Mouse (Mus musculus) cerebellum, adult 18-20 months (tissue): ENCODE data around the gene Gm44973.
"Not testable (repeated sequence)": the region's sequence is repeated elsewhere in the genome, so short reads cannot be mapped to it uniquely, and the experiment has no call there.

ENCODE experiments used
- DNase-seq, 2 experiments: peaks; one replicate each; pipeline ENCODE4 v3.0.0; 2021

Gm44973 gene

GRCm38 (mm10) chr7:5015118-5016001 lies at the start of gene Gm44973:
Gm44973 (plus strand) TSS chr7:5015496.
- peak; percentile 88 to 90 for DNase-seq

DNA sequence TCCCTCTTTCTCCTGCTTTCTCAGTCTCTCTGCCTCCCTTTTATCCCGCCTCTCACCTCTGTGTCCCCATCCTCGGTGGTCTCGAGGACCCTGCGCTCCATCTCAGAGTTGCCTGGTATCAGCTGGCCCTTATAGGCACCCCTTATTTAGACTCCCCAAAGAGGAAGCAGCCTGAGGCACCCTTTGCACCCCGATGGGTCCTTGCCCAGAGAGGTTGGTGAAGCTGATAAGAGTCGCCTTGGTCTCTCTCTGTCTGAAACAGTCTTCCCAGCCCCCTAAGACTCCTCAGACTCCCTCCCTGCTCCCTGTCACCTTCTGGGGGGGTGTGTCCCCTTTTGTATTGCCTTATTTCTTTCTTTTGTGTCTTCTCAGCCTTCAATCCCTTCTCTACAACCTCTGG lies 44.2 kb upstream of the Gm44973 start, which contains the start of gene Sbk3:
Gene Sbk3 (minus strand): TSS at position 101 of the 400 bp plus-strand sequence.
- no peak for DNase-seq

GRCm38 (mm10) chr7:4971710-4972109 lies 43.6 kb upstream of the Gm44973 start:
- DNase-seq: no peak

- no peak for DNase-seq
These were observed 42.8 kb upstream of the Gm44973 start for GRCm38 (mm10) chr7:4972321-4973047.

- DNase-seq: no peak
These were observed 39.8 kb upstream of the Gm44973 start for GRCm38 (mm10) chr7:4975455-4975854.

- no peak for DNase-seq
These were observed 38.5 kb upstream of the Gm44973 start for GRCm38 (mm10) chr7:4976832-4977231.

DNA sequence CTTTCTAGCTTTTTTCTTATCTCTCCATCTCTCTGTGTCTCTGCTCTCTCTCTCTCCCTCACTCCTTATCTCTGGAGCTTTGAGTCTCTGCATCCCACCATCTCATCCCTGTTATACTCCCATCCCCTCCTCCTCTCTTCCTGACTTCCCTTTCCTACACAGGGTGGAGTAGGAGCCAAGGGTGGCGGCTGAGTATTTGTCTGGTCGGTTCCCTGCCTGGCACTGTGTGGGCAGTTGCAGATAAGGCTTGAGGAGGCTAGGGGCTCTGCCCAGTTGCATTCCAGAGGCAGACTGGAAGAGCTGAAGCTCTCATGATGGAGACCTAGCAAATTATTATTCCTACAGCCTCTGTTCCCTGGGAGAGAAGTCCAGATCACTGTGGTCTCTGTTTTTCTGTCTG lies 27.0 kb upstream of the Gm44973 start:
- DNase-seq: no peak

- DNase-seq: peak; percentile 25 to 33
These were observed 21.8 kb upstream of the Gm44973 start for GRCm38 (mm10) chr7:4993347-4993998.

GRCm38 (mm10) chr7:4993999-4994788 lies 21.1 kb upstream of the Gm44973 start:
- DNase-seq: peak; percentile 47 to 55

GRCm38 (mm10) chr7:4995268-4996002 lies 19.9 kb upstream of the Gm44973 start:
- DNase-seq: no peak

DNA sequence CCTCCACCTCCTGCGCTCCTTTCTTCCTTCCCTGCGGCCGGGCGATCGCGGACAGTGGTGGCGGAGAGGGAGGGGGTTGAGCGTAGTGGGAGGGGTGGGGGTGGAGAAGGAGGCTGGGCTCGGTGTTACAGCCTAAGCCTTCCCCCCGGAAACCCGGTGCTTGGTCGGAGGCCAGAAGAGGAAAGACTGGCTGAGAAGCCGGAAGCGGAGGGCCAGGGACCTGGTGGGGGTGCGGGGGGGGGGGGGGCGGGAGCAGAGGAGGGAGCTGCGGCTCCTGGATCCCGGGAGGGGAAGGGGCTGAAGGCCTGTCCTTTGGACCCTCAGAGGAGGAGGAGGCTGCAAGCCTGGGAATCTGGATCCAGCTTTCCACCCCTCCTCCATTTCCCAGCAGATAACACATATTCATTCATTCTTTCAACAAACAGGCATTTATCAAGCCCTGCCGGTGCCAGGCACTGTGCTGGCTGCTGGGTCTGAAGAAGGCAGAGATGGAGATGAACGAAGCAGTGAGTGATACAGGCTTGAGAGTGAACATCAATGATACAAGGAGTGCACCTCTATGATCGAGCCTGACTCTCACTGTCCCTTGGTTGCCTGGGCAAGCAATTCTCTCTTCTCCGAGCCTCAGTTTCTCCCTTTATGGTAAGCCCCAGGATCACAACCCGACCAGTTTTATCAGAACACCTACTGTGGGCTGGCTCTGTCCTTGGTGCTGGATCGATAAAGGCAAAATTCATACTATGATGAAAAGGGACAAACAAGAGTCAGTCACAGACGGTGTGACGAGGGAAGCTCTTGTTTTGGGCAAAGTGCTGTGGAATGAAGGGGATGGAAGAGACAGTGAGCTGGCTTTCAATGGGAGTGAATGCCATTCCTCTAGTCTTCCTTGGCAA lies 19.0 kb upstream of the Gm44973 start, which contains the start of gene Zfp579:
Gene Zfp579 (minus strand): TSS at position 156 of the 893 bp plus-strand sequence.
- peak; percentile 95 for DNase-seq

DNA sequence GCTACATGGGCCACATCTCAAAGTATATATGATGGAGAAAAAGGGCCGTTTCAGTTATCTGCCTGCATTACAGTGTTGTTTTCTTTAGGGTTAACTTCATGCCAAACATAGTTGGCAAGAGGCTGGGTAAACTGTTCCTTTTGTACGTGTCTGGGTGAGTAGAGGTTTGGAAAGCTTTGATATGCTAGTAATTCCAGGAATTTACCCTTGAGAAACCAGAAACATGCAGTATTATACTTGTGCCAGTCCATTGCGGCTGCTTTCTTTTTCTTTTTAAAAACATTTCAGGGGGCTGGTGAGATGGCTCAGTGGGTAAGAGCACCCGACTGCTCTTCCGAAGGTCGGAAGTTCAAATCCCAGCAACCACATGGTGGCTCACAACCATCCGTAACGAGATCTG lies 18.4 kb upstream of the Gm44973 start:
- no peak for DNase-seq

GRCm38 (mm10) chr7:4999876-5000275 lies 15.4 kb upstream of the Gm44973 start:
- no peak for DNase-seq

DNA sequence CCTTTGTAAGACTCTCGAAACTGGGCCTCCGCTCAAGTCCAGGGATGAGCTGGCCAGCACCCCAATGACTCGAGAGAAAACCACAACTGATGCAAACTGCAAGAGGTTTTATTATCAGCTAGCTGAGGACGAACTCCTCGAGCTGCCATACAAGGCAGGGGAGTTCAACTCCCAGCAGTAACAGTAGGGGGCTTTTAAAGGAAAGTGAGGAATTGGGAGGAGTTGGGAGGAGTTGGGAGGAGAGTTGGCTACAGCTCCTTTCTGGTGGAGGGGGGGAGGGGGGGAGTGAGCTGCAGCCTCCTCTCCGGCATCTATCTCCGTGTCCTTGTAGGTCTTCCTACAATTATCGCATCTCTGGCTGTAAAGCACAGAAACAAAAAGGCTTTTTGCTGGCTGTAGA lies 12.4 kb upstream of the Gm44973 start:
- DNase-seq: not testable (repeated sequence)

DNA sequence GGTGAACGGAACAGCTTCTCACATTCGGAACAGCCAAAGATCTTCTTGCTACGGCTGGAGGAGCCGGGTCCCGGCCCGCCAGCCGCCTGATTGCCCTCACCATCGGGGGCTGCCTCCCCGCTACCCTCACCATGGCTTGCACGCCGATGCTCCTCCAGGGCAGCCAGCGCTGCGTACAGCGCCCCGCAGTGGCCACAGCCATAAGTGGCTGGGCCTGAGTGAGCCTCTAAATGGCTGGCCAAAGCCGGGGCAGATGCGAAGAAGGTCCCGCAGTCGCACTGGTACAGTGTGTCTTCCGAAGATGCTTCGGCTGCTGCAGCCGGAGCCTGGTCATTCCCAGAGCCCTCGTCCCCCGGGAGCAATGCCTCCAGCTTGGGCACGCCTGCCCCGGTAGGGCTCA lies 7.1 kb upstream of the Gm44973 start:
- DNase-seq: no peak

DNA sequence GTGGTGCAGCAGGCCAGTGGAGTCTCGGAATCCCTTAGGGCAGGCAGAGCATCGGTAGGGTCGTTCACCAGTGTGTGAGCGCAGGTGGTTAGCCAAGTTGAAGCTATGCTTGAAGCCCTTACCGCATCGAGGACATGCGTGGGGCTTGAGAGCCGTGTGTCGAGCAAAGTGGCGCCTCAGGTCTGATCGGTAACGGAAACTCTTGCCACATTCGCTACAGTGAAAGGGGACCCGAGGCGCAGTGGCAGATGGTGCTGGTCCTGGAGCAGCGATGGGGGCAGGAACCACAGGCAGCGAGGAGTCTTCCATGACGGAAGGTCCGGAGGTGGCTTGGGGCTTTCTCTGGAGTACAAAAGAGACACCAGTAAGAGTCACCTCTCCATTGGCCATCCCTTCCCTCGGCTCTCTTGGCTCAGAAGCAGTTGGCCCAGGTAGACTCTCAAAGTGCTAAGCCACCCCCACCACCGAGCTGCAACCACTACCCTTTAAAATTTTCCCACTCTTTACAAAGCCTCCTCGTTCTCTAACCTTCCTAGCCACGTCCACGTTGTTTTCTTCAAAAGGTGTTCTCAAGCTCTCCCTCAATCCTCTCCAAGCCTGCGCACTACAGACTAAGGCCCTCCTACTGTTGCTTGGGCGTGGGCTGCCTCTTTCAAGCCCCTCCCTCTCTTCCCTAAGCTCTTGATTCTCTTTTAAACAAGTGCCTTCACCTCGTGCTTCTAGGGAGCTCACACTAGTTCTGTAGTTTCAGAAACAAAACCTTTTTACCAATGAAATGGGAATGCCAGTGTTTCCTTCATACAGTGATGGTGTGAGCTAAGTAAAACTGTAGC lies 2.4 kb upstream of the Gm44973 start:
- DNase-seq: no peak

DNA sequence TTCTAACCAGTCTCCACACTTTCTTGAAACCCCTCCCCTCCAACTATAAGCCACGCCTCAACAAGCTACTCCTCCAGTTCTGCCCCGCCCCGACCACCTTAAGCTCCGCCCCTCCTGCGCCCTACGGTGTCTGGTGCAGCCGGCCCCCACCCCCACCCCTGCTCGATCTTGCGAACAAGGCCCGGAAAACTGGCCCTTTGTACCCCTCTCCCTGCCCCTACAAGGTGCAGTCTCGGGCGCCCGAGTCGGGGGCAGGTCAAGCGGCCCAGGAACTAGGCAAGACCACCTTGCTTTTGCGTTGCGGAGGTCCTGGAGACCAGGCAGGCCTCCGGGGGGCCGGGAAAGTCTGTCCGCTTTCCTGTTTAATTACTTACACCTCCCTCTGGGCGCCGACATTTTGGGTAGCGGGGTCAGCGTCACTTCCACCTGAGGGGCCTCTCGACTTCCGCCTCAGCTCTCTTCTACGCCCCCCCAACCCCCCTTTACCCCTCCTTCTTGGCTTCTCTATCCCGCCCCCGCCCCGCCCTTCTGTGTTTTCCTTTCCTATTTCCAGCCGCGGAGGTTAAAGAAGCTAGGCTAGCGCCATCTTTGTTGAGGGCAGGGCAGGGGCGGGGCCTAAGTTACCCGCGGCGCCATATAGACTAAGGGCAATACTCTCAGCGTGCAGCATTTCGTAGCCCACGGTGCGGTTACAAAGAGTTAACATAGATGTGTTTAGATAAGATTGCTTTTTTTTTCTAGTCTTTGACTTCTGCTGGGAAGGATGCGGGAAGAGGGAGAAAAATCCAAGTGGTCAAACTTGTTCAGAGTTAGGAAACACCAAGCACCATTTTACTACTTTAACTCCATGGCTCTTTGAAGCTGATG lies 812 bp upstream of the Gm44973 start, which contains the start of the genes Zfp524 and Fiz1:
Gene Zfp524 (plus strand): TSS at position 165 of the 867 bp plus-strand sequence.
Gene Fiz1 (minus strand): TSS at position 447 of the 867 bp plus-strand sequence.
- peak; percentile 95 to 96 for DNase-seq

GRCm38 (mm10) chr7:5016057-5016456 lies 761 bp downstream of the Gm44973 start:
- no peak for DNase-seq
